Mouse (Mus musculus): ENCODE measurements at regions not wholly inside any gene's neighbourhood (a gene's known extent, or its start where the extent isn't known, plus 50 kb on each side); places are given as distances from the start of the nearest gene placed in this dataset.

- DNase-seq (ENCODE audit: low spot score in 2 of 2), result no peak
These were observed 301.2 kb upstream of the Ppp2r3a start for GRCm38 (mm10) chr9:101552789-101553188.

- no peak for DNase-seq (ENCODE audit: low spot score in 2 of 2)
These were observed 299.7 kb upstream of the Ppp2r3a start for GRCm38 (mm10) chr9:101551256-101551655.

DNA sequence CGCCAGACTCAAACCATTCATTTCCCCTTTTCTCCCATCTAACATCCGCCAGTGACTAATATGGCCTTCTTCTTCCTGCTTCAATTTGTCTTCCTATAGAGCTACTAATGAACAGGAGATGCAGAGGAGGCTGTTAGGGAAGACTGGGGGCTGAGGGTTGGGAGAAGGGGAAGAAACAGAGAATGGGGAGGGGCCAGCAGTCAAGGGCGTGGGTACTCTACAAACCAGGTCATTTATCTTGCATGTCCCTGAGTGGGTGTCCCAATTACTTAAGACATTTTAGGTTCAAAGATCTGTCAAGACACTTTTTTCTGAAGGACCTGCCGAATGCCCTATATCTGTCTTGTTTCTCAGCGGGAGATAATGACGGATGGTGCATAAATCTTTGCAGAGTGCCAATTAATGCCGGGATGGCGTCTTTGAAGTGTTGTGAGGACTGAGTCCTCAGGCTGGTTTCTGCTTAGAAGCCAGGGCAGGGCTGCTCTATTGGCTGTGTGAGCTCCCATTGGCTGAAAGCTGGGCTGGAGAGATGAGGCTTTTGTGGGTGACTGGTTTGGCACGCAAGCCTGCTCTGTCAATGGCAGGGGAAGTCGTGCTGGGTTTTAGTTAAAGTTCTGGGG is 294.7 kb upstream of the Ppp2r3a start:
- peak in 1 of 2 experiments; percentile 2 for DNase-seq (ENCODE audit: low spot score in 2 of 2)

DNA sequence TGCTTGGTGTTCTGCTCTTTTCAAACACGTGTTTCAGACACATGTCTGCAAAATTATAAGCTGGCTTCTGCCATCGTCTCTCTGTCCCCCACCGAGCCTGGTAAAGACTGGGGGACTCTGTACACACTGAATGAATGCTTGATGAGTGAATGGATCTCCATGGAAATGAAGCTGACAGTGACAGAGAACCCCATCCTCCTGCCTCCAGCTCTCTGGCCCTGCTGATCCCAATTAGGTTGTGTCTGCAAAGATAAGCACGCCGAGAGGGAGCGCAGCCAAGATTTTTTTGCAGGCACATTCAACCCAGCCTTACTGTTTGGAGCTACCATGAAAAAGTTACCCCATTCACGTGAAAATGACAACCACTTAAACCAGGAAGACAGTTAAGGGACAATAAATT is 266.5 kb upstream of the Ppp2r3a start:
- peak in 1 of 2 experiments; percentile 6 for DNase-seq (ENCODE audit: low spot score in 2 of 2)

DNA sequence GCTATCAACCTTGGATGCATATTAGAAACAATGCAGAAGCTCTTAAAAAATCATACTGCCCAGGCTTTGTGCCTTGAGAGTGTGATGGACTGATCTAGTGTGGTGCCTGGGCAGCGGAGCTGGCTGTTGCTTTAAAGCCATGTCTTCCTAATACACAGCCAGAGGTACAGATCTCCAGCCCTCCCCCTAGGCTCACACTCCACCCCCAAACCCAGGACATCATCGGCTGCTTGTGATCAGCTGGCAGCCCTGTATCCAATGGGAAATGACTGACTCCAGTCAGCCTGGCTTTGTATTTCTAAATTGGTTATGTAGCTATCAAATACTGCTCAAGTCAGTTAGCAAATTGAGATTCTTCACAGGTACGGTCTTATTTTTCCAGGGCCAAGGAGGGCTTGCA is 259.2 kb upstream of the Ppp2r3a start:
- DNase-seq (ENCODE audit: low spot score in 2 of 2), result no peak

GRCm38 (mm10) chr9:101509196-101509595 is 257.6 kb upstream of the Ppp2r3a start:
- no peak for DNase-seq (ENCODE audit: low spot score in 2 of 2)

DNA sequence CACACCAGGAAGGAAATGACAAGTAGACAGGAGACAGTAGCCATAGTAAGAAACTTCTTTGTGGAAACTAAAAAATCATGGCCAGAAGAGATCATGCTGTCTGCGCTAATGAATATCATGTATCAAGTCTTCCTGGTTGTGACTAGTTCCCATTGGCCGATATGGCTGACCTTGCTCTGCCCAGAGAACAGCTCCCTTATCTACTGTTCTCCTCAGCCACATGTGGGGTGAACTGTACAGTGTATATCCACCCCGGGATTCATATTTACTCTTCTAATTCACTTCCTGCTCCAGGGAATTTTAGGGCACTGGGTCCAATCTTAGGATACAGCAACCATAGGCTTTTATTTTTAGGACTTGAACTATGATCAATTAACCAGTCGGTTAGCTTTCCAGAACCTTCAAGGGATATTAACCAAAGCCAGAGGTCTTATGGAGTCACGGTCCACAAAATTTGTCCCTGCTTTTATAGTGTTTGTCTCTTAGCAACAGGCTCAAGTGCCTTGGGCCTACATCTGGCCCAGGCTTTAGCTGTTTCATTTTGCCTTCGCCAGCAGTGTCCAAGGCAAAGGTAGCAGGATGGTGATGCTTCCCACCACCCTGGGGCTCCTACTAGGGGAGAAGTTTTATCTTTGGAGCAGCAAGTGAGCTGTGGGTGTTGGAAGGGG is 255.6 kb upstream of the Ppp2r3a start:
- DNase-seq (ENCODE audit: low spot score in 2 of 2), result no peak

DNA sequence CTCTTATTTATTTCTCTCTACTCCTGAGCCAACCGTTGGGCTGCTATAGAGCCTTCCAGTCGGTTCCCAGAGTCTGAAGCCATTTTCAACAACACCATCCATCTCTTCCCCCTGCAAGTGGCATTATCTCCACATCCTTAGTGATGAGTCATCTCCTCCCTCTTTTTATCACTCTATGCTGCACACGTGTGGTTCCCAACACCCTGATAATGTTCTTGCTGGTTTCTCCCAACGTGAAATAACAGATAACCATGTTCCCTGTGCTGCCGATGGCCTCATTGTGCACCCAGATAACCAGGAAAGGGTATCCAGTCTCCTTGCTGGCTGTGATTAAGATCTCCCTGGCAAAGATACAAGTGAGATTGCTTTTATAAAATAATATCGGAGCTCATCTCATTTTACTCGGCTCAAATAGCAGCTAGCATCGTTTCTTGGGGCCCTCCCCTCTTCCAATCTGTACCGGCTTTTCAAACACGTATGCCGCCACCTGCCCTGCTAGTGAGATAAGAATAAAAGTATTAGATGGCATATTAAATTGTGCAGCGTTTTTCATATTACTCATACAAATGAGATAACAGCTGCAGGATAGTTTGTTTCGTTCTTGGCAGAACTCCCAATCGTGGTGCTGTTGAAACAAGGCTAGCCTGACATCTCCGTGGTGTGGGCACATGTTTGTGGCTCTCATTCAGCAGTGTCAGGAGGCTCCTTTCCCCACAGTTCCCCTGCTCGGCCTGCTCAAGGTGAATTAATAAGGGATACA is 250.3 kb upstream of the Ppp2r3a start:
- DNase-seq (ENCODE audit: low spot score in 2 of 2), result no peak

GRCm38 (mm10) chr9:101501036-101501435 is 249.4 kb upstream of the Ppp2r3a start:
- DNase-seq (ENCODE audit: low spot score in 2 of 2), result no peak

- DNase-seq (ENCODE audit: low spot score in 2 of 2), result no peak
These were observed 247.1 kb upstream of the Ppp2r3a start for GRCm38 (mm10) chr9:101498721-101499120.

DNA sequence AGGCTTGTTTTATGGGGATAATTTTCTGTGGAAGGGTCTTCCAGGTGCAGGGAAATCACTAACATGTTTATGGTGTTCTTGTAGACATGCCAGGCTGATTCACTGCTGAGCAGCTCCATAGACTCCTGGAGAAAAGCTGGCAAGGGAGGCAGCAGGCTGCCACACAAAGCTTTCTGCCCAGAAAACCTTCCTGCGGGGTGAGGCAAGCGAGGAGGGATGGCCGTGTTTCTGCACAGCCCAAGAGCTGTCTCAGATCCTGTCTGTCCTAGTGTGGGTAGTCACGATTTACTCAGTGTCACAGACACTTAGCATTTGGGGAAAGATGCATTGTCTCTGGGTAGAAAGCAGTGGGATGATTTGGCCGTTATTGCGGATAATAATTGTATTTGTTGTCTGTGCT is 244.2 kb upstream of the Ppp2r3a start:
- peak in 1 of 2 experiments; percentile 14 for DNase-seq (ENCODE audit: low spot score in 2 of 2)

DNA sequence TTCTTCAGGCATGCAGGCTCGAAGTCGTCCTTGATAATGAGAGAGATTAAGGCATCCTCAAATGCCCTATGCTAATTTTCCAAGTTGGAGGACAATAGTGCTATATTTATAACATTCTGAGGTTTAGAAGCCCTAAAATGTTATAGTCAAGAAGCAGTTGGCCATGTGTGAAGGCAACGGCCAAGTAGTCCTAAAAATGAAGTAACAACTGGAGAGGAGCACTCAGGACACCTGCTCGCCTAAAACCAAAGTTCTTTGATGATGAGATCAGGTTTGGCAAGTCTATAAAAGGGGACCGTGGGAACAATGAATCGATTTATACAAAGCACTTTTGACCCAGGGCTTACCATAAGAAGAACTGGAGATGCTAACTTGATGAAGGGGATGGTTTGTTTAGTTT is 237.4 kb upstream of the Ppp2r3a start:
- DNase-seq (ENCODE audit: low spot score in 2 of 2), result no peak

DNA sequence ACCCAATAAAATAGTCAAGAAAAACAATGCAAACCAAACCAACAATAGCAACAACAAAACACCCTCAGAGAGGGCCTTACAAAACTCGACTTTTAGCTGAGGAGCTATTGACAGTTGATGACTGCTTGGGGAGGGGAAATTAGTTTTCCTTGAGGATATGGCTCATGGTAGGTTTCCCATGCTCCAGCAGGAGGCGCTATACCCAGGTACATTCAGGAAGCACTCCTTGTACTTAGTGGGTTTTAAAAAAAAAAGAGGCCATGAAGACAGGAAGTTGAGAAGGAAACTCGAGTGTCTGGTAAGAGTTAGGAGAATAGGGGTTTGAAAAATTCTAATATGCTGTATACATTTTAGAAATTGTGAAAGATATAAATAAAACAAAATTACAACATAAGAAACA is 224.6 kb upstream of the Ppp2r3a start:
- no peak for DNase-seq (ENCODE audit: low spot score in 2 of 2)

- DNase-seq (ENCODE audit: low spot score in 2 of 2), result no peak
These were observed 221.5 kb upstream of the Ppp2r3a start for GRCm38 (mm10) chr9:101473074-101473461.

DNA sequence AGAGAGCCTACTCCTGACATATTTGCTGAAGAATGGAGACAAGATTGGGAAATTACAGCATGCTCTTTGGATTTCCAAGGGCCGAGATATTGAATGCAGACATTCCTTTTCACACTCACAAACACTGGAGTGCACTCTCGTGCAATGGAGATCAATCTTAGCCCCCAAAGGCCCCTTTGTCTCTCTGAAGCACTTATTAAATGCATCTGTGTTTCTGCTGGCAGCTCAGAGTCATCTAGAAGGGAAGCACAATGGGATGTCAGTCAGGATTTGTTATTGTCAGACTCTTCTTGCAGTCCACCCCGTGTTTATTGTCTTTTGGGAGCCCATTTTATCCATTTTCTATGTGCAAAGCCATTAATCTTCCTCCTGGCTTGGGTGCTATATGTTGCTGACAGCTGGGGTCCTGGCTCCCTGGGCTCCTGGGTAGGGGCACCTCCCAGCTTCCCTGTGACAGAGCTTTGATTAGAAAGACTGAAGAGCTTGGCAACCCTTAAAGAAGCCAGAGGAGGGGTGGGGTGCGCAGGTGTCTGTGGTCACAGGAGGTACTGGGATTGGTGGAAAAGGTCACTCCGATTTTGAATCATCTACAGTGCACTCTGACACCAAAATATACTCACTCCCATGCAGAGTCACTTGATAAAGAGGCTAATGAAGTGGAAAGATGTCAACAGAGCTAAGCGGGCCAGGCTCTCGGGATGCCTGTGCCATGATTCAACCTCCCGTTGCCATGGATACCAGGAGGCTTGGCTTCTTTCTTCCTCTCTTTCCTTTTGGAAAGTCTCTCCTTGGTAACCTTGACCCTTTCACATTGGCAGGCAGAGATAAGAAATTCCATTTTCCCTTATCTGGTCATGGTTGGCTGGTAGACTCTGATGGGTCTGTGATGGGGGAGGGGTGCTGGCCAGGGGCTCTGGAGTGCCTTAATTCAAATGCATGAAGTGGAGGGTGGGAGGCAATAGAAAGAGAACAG is 220.8 kb upstream of the Ppp2r3a start:
- peak in 1 of 2 experiments; percentile 13 for DNase-seq (ENCODE audit: low spot score in 2 of 2)

DNA sequence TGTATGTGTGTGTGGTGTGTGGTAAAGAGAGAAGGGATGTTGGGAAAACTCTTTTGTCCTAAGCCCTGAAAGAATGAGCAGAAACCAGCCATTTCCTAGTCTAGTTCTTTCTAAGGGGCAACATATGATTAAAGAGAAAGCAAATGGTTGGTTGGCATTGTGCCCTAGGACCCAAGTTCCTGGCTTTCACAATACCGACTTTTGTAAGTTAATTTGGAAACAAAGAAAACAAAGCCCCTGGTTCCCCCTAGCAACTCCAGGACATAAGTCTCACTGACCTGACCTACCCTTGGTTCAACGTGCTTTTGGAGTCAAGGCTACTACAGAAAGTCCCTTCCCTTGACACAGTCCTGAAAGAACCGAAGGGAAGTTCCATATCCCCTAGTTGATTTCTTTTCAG is 220.1 kb upstream of the Ppp2r3a start:
- DNase-seq (ENCODE audit: low spot score in 2 of 2), result no peak

GRCm38 (mm10) chr9:101469756-101470155 is 218.2 kb upstream of the Ppp2r3a start:
- no peak for DNase-seq (ENCODE audit: low spot score in 2 of 2)

DNA sequence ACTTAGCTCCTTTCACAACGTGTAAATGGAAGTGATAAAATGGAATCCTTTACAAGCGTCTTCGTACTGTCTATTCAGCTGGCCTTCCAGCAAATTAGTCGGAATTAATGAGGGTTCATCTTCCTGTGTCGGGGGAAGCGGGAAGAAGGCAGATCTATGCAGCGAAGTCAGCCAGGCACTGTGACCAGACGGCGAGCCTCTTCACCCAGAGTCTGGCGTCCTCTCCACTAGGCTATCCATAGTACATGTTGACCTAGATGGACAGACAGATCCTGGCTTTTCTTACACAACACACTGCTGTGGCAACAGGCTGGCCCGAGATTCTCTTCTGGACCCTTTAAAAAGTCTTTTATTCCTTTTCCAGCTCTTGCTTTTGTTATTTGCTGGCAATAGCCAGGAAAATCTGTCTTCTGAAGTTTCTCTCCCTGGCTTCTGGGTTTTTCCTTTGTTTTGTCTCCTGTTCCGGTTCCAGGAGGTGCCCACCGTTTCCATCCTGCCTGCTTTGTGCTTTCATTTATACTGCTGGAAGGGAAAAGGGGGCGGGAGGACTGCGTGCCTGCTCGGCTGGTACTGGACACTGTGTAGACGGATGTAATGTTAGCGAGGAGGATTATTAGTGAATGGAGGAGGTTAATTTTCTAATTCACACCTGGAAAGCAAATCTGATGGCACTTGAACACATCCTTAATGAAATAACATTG is 213.3 kb upstream of the Ppp2r3a start:
- no peak for DNase-seq (ENCODE audit: low spot score in 2 of 2)

DNA sequence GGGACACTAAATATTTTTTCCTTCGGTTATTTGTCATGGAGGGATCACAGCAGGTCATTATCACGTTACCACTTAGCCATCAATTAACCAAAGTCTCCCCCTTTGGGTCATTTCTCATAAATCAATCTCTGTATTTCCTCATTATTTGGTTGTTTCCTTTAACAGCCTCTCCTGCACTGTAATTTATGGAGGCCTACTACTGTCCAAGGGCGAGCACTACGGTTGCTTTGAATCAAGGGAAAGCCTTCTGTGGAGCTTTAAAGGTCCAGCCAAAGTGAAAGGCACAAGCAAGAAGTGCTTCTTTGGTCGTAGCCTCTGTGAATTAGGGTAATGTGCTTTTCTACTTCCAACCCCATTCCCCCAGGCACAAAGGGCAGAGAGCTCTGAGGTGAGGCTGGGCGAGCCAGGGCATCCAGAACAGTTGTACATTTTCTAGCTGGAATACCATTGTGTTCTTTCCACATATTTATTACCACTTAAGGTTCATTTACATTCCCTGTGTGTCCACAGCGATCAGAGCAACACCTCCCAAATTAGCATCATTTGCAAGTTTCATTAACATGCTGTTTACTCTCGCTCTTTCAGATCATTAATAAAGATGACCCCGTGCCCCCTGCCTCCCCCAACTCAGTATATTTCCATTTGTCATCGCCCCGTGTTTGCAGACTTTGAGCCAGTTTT is 207.5 kb upstream of the Ppp2r3a start:
- no peak for DNase-seq (ENCODE audit: low spot score in 2 of 2)

DNA sequence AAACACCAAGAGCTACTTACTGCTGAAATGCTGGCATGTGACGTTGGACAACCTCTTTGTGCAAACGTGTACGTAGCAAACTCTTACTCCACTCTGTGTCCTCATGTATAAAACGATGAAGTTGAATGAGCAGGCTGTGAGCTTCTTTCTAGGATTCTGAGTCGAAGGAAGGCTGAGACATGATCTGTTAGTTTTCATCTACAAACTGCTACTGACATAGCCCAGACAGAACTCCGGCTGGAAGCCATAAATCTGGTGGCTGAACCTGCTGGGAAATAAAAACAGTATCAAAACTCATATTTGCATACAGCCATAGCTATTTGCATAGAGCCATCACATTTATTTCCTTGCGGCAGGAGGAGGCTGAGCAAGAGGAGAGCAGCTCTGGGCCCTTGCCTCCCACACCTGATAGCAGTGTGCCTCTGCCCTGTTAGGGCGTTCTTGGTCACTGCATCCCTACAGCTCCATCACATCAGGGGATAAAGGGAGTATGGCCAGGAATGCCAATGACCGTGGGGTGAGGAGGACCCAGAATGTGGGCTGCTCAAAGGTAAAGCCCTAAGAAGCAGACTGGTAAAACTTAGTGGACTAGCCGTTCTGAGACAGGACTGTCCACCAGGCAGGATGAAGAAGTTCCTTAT is 206.8 kb upstream of the Ppp2r3a start:
- no peak for DNase-seq (ENCODE audit: low spot score in 2 of 2)
